Mouse (Mus musculus): ENCODE measurements around the gene Entpd7. TPM values are rescaled to one million over a fixed set of nuclear protein-coding genes. Genes with fewer than 3 reads are reported as not detected.

Entpd7 gene
- polyA plus RNA-seq, 1 experiment from 2014 or later, result 15.4 TPM

DNA sequence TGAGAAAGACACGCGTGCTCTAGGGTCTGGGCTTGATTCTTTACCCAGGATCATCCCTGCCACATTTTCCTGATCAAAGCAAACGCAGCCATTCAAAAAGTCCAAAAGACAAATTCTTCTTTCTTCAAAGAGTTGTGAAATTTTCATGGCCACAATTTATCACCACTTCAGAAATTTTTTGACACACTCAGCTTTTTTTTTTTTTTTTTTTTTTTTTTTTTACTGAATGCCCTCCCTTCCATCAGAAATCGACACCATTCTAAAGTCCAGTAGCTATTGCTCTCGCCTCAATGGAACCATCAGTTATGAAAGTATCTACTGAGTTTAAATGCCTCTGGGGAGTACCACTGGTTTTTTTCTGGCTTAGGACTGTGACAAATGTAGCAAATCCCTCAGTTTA, 90.9 kb downstream of the Entpd7 start:
- 88% methylated on average over 5 of the region's 5 CpGs for WGBS

DNA sequence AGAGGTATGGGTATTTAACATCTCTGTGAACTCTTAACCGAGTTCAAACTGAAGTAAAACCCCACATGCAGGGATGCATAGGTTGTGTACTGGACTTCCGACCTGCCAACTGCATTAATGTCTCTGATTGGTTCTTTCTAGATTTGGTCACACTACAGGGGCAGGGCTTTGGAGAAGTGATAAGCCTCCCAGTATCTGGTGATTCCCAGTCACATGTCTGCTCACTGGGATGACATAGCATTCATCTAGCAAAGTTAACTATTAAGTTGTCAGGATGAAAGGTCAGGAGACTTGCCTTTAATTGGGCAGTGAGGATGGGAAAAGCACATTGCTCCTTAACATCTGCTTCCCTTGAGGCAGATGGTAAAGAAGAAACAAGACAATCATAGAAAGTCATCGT, 92.5 kb downstream of the Entpd7 start, which contains the start of gene Abcc2:
Gene Abcc2 (plus strand): TSS at position 213 of the 400 bp plus-strand sequence.
- H3K4me1 ChIP-seq (replicated peaks; ENCODE audit: control insufficient read depth, insufficient read depth, low read length), result no peaks in the 10 kb centered on the region
- ATAC-seq (ENCODE audit: low FRiP score) (no peak), DNase-seq (ENCODE audit: low spot score) (no peak)
- H3K27me3 ChIP-seq (ENCODE audit: control insufficient read depth, insufficient read depth, low read length), result no peaks in the 10 kb centered on the region
- H3K4me2 ChIP-seq (replicated peaks; ENCODE audit: low read depth, low read length), result no peak within 1 kb of the TSS
- no peak within 1 kb of the TSS for H3K9ac ChIP-seq (ENCODE audit: low read depth, low read length)
- no peaks in the 10 kb centered on the region for H3K9me3 ChIP-seq (ENCODE audit: control insufficient read depth, low read length)
- H3K36me3 ChIP-seq (ENCODE audit: control insufficient read depth, insufficient read depth, low read length), result no peaks in the 10 kb centered on the region
- H3K4me3 ChIP-seq (ENCODE audit: low read depth, low read length), result no peak within 1 kb of the TSS
- 89% methylated on average over 3 of the region's 3 CpGs for WGBS
- H3K27ac ChIP-seq (ENCODE audit: low read depth, low read length), result no peak within 1 kb of the TSS

More for the DNA sequence above, 90.9 kb downstream of the Entpd7 start:
- Histone ChIP-seq H3K4me1 (replicated peaks; ENCODE audit: control insufficient read depth, insufficient read depth, low read length) (no peaks in the 10 kb centered on the region), H3K4me2 (replicated peaks; ENCODE audit: low read depth, low read length) (no peak overlapping the region), H3K36me3 (ENCODE audit: control insufficient read depth, insufficient read depth, low read length) (no peaks in the 10 kb centered on the region), H3K9me3 (ENCODE audit: control insufficient read depth, low read length) (no peaks in the 10 kb centered on the region), H3K4me3 (ENCODE audit: low read depth, low read length) (no peak overlapping the region), H3K27ac (ENCODE audit: low read depth, low read length) (no peak overlapping the region), H3K9ac (ENCODE audit: low read depth, low read length) (no peak overlapping the region), H3K27me3 (ENCODE audit: control insufficient read depth, insufficient read depth, low read length) (no peaks in the 10 kb centered on the region)
- ATAC-seq (ENCODE audit: low FRiP score) (no peak), DNase-seq (ENCODE audit: low spot score) (no peak)

Other genes starting within 250 kb of the Entpd7 start
- gene Cnnm1, start 249.2 kb upstream of the Entpd7 start, polyA plus RNA-seq (2014; fragmentation: Nextera tagmentation; extraction: Ambion mirVana), result 0.39 and 1.1 TPM in 2 replicates
- 51.0 and 53.4 TPM in 2 replicates for gene Got1, start 165.1 kb upstream of the Entpd7 start, polyA plus RNA-seq (2014; fragmentation: Nextera tagmentation; extraction: Ambion mirVana)
- 0.20 and 0.38 TPM in 2 replicates for gene Nkx2-3, start 77.3 kb upstream of the Entpd7 start, polyA plus RNA-seq (2014; fragmentation: Nextera tagmentation; extraction: Ambion mirVana)
- gene Slc25a28, start 14.8 kb upstream of the Entpd7 start, polyA plus RNA-seq (2014; fragmentation: Nextera tagmentation; extraction: Ambion mirVana), result 9.1 and 10.9 TPM in 2 replicates
- 13.9 and 14.5 TPM in 2 replicates for gene Cutc, start 63.3 kb downstream of the Entpd7 start, polyA plus RNA-seq (2014; fragmentation: Nextera tagmentation; extraction: Ambion mirVana)
- gene Cox15, start 63.3 kb downstream of the Entpd7 start, polyA plus RNA-seq (2014; fragmentation: Nextera tagmentation; extraction: Ambion mirVana), result 9.3 and 12.9 TPM in 2 replicates
- 0.03 and 0.09 TPM in 2 replicates for gene Abcc2, start 92.5 kb downstream of the Entpd7 start, polyA plus RNA-seq (2014; fragmentation: Nextera tagmentation; extraction: Ambion mirVana)